Mouse (Mus musculus) heart, adult 2 months (tissue): ENCODE measurements around the gene Ooep. TPM values are rescaled to one million over a fixed set of nuclear protein-coding genes. Genes with fewer than 3 reads are reported as not detected.
"Not testable (repeated sequence)": the region's sequence is repeated elsewhere in the genome, so short reads cannot be mapped to it uniquely, and the experiment has no call there.

ENCODE experiments used
- DNase-seq, 2 experiments: peaks; one replicate each; pipeline ENCODE4 v3.0.0; 2021
- H3K27ac ChIP-seq: fragments of 200-600 bp; 2 replicates; pipeline ENCODE4 v1.8.1; 2022
- H3K27me3 ChIP-seq: fragments of 200-500 bp; 2 replicates; pipeline ENCODE4 v1.6.1; 2012; ENCODE audit warnings: mild to moderate bottlenecking, low read length, inconsistent platforms, mixed read lengths; ENCODE audit not compliant: control insufficient read depth, insufficient read depth
- H3K36me3 ChIP-seq: fragments of 200-500 bp; 2 replicates; pipeline ENCODE4 v1.6.1; 2012; ENCODE audit warnings: low read length, inconsistent platforms; ENCODE audit not compliant: control insufficient read depth, insufficient read depth
- H3K4me1 ChIP-seq: fragments of 200-500 bp; 2 replicates; pipeline ENCODE4 v1.6.1; 2011; ENCODE audit warnings: low read length; ENCODE audit not compliant: control insufficient read depth, insufficient read depth
- H3K4me3 ChIP-seq: fragments of 200-600 bp; 2 replicates; pipeline ENCODE4 v1.8.1; 2022
- H3K79me2 ChIP-seq: fragments of 200-500 bp; replicated peaks from 2 replicates; pipeline ENCODE4 v1.6.1; 2012; ENCODE audit warnings: mild to moderate bottlenecking, inconsistent platforms, low read length, moderate library complexity, mixed read lengths; ENCODE audit not compliant: control insufficient read depth, insufficient read depth
- H3K9ac ChIP-seq: fragments of 200-500 bp; 2 replicates; pipeline ENCODE4 v1.6.1; 2012; ENCODE audit warnings: low read depth, mild to moderate bottlenecking, control low read depth, inconsistent platforms, low read length, mixed read lengths
- CTCF ChIP-seq: fragments of 200-600 bp; IDR thresholded peaks from 2 replicates; pipeline ENCODE4 v1.8.1; 2022; ENCODE audit warnings: antibody characterized with exemption, mild to moderate bottlenecking, moderate library complexity
- WGBS: fragments of 180-500 bp; shearing (Covaris S2); methylation state at CpG from one replicate; pipeline ENCODE4 v1.1.7; 2018; 5-methylcytosine and 5-hydroxymethylcytosine counted together
- intact Hi-C: fragments of 180-260 bp; cut with DNase I; formaldehyde crosslinking; loops from one replicate; pipeline ENCODE4 v1.15.1; 2025
- polyA plus RNA-seq: library from polyadenylated mRNA; depleted of rRNA; stranded (reverse); fragments of >200 nt; gene quantifications from 2 replicates; pipeline ENCODE4 v1.2.3, GENCODE M21; 2012; rRNA removed
- total RNA-seq, 2 experiments: library from RNA; stranded (reverse); gene quantifications; 2 replicates each; pipeline ENCODE4 v1.2.3; 2021

The Ooep gene
- total and polyA plus RNA-seq, 3 experiments: not detected

DNA sequence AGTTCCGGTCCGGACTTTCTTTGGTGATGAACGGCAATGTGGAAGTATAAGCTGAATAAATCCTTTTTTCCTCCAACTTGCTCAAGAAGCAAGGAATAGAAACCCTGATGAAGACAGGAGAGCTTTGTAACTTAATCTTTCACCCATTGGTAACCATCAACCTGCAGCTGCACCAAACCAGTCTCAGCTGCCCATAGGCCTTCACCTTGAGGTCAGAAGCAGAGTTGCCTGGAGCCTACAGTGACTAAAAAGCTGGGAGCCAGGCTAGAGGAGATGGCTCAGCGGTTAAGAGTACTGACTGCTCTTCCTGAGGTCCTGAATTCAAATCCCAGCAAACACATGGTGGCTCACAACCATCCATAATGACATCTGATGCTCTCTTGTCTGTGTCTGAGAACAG lies 36.0 kb downstream of the Ooep start:
- DNase-seq, intact Hi-C loops, H3K27ac ChIP-seq, H3K9ac ChIP-seq, H3K79me2 ChIP-seq, H3K27me3 ChIP-seq, H3K4me3 ChIP-seq, H3K36me3 ChIP-seq, H3K4me1 ChIP-seq: not testable (repeated sequence)
- 80% methylated on average over 4 of the region's 4 CpGs for WGBS

DNA sequence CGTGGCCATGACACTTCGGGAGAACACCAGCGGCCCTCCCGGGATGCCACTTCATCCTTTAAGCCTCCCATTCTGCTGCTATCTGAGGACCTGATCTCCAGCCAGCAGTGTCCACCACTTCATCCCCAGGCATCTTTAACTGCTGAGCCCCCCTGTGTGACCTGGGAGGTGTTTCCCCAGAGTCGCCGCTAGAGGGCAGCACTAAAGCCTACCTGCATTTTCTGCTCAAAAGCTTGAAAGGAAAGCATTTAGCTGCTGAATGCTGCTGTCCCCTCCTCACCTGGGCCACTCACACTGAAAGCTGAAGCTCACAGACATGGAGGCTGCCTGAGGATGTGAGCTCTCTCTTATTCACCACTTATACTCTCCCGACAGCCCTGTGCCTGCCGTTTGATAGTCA lies 38.2 kb downstream of the Ooep start:
- H3K36me3 ChIP-seq, H3K4me3 ChIP-seq, H3K79me2 ChIP-seq, intact Hi-C loops, H3K4me1 ChIP-seq, H3K27me3 ChIP-seq, H3K9ac ChIP-seq, H3K27ac ChIP-seq: not testable (repeated sequence)
- TF ChIP-seq CTCF: peak; percentile 86
- DNase-seq: peak; percentile 21 to 61
- 15% methylated on average over 8 of the region's 8 CpGs for WGBS

DNA sequence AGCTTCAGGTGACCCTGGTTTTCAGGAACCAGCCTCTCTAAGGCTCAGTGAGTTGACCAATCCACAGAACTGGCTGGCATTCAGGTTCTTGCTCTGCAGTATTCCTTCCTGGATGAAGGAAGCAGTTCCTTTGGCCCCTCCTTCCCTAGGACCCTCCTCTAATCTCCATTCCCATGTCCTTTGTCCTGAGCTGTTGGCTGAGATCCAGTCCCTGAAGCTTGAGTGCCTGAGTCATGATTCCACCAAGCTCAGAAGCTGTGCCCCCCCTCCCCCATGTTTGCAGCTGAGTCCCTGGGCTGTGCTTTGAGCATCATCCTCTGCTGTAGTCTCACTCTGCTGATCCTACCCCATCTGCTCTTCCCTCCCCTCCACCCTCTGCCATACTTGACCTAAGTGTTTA lies 41.5 kb downstream of the Ooep start:
- H3K79me2 ChIP-seq, H3K27me3 ChIP-seq, H3K4me1 ChIP-seq, intact Hi-C loops, H3K9ac ChIP-seq, DNase-seq, H3K27ac ChIP-seq, H3K36me3 ChIP-seq, H3K4me3 ChIP-seq: not testable (repeated sequence)

DNA sequence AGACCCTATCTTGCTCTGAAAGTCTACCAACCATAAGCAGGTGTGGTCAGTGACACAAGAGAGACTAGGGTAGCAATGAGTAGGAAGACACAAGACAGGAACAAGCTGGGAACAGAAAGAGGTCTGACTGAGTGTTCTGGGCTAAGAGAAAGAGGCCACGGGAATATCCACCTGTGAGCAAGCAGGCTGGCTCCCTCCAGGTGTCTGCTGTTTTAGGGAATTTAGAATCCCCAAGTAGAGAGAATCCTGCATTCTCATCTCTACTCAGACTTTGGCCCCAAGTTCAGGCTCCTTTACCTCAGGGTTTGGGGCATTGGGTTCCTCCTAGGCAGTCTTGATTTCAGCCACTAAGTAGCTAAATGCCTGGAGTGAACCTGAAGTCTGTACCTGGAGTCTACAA lies 51.2 kb downstream of the Ooep start, which contains the start of gene Omt2b:
Gene Omt2b, plus strand, starts transcription at position 301 of the 400 bp plus-strand sequence.
- H3K27ac ChIP-seq, intact Hi-C loops, H3K79me2 ChIP-seq, H3K4me3 ChIP-seq, H3K9ac ChIP-seq, H3K27me3 ChIP-seq, DNase-seq, H3K36me3 ChIP-seq, H3K4me1 ChIP-seq: not testable (repeated sequence)
- 82% methylated on average over 1 of the region's 1 CpGs for WGBS

Other genes with a start within 250 kb of the Ooep start
- 100 to 1,000 TPM; 100 to 104 TPM for gene Gsta4, start 196.0 kb downstream of the Ooep start, total RNA-seq
- 53.4 and 88.7 TPM in 2 replicates for gene Gsta4, start 196.0 kb downstream of the Ooep start, polyA plus RNA-seq
- gene Gsta1, start 148.1 kb downstream of the Ooep start, total RNA-seq: 1 to 10 TPM; 1.3 to 2.2 TPM
- gene Gsta1, start 148.1 kb downstream of the Ooep start, polyA plus RNA-seq: 0.66 and 2.3 TPM in 2 replicates
- 1 to 10 TPM; 1.1 to 1.6 TPM for gene Gm3776, start 121.6 kb downstream of the Ooep start, total RNA-seq
- 0.18 and 1.1 TPM in 2 replicates for gene Gm3776, start 121.6 kb downstream of the Ooep start, polyA plus RNA-seq
- under 1 TPM in 1 of 2 experiments, not detected in 1; 0.44 TPM for gene Gm10639, start 88.8 kb downstream of the Ooep start, total RNA-seq
- 0.18 TPM in 1 of 2 replicates, not detected in the other for gene Gm10639, start 88.8 kb downstream of the Ooep start, polyA plus RNA-seq
- gene Omt2a, start 63.9 kb downstream of the Ooep start, total RNA-seq: not detected
- gene Omt2a, start 63.9 kb downstream of the Ooep start, polyA plus RNA-seq: not detected in 2 replicates
- gene Omt2b, start 51.1 kb downstream of the Ooep start, total RNA-seq: not detected
- not detected in 2 replicates for gene Omt2b, start 51.1 kb downstream of the Ooep start, polyA plus RNA-seq
- gene Gsta2, start 22.9 kb downstream of the Ooep start, total RNA-seq: under 1 TPM; 0.50 to 0.84 TPM
- 0.25 TPM in 1 of 2 replicates, not detected in the other for gene Gsta2, start 22.9 kb downstream of the Ooep start, polyA plus RNA-seq
- gene Dppa5a, start 10.5 kb downstream of the Ooep start, total RNA-seq: not detected
- not detected in 2 replicates for gene Dppa5a, start 10.5 kb downstream of the Ooep start, polyA plus RNA-seq
- gene Ddx43, start 17.1 kb upstream of the Ooep start, total RNA-seq: not detected
- gene Ddx43, start 17.1 kb upstream of the Ooep start, polyA plus RNA-seq: not detected in 2 replicates
- gene Cgas, start 64.5 kb upstream of the Ooep start, total RNA-seq: under 1 TPM; 0.43 to 0.55 TPM
- 0.20 and 0.32 TPM in 2 replicates for gene Cgas, start 64.5 kb upstream of the Ooep start, polyA plus RNA-seq
- 10 to 100 TPM; 22.5 to 27.6 TPM for gene Mto1, start 69.5 kb upstream of the Ooep start, total RNA-seq
- gene Mto1, start 69.5 kb upstream of the Ooep start, polyA plus RNA-seq: 15.8 and 24.9 TPM in 2 replicates
- gene Gm17324, start 70.1 kb upstream of the Ooep start, total RNA-seq: not detected
- not detected in 2 replicates for gene Gm17324, start 70.1 kb upstream of the Ooep start, polyA plus RNA-seq
- gene Eef1a1, start 110.4 kb upstream of the Ooep start, total RNA-seq: 1,000 to 10,000 TPM in 1 of 2 experiments, 100 to 1,000 TPM in 1; 970 to 1,045 TPM
- gene Eef1a1, start 110.4 kb upstream of the Ooep start, polyA plus RNA-seq: 901 and 1,346 TPM in 2 replicates
- gene Slc17a5, start 209.3 kb upstream of the Ooep start, total RNA-seq: 1 to 10 TPM; 3.8 to 4.9 TPM
- 5.1 TPM in 2 replicates for gene Slc17a5, start 209.3 kb upstream of the Ooep start, polyA plus RNA-seq
- gene Cd109, start 236.8 kb upstream of the Ooep start, total RNA-seq: under 1 TPM; 0.77 to 0.89 TPM
- 0.88 and 1.3 TPM in 2 replicates for gene Cd109, start 236.8 kb upstream of the Ooep start, polyA plus RNA-seq